Mouse (Mus musculus): ENCODE results near the gene Rexo4.

Gene Rexo4

GRCm38 (mm10) chr2:26908710-26909386 lies 55.3 kb downstream of the Rexo4 start:
- no peak for DNase-seq

DNA sequence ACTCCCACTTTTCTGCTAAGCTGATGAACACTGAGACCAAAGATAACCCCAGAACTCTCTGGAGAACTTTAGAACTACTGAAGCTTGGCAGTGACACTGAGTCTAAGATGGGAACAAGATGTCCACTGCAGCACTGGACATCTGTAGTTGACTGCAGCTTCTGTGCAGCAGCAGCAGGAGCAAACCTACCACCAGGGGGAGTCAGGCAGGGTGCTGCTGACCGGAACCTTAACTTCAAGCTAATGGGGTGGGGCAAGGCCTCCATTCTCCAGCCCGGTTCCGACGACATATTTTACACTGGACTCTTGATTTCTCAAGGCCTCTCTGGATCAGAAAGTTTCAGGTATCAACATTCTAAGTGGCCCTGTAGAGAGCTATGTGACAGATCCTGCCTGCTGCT lies 57.1 kb downstream of the Rexo4 start:
- peak; percentile 59 for DNase-seq

GRCm38 (mm10) chr2:26906431-26906830 lies 57.8 kb downstream of the Rexo4 start:
- no peak for DNase-seq

- no peak for DNase-seq
Observed at GRCm38 (mm10) chr2:26905936-26906335, 58.2 kb downstream of the Rexo4 start.
